In the genomic region with DNA sequence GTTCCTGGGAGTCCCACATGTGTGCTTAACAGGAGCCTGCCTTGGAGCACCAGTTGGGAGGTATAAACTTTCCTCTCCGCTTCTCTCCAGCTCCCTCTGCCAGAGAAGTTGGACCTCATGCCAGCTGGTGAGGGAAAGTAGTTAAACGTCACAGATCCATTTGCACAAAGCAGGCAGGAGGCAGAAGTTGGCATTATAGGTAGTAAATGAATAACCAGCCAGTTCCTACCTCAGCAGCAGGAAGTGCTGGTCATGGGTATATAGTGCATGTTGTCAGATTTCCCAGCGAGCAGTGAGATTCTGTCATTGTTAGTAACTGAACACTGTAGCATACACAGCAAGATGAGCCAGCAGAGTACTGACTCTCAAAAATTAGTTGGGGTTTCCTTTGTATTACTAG, we compare ENCODE assay signal across 9 mouse cellular contexts. TPM values are rescaled to one million over a fixed set of nuclear protein-coding genes. Genes with fewer than 3 reads are reported as not detected.
DNase-seq lines count a peak whose midpoint lies in the region; ATAC-seq lines count a peak whose summit lies in the region.
"Had no signal": no experiment of that assay in that cellular context is flagged by ENCODE, and none has a peak within 500 bp of the region (broad histone marks: within the 10 kb centered on the region; RNA-seq: fewer than 3 reads in every experiment).

No protein-coding gene starts in this region.

- ATAC-seq in CD4-positive, CD25-positive, alpha-beta regulatory T cell, adult 4 months = peak; percentile 69
- peak; percentile 12 for ATAC-seq in granulocyte monocyte progenitor cell, adult 5-6 weeks (replicated peaks; ENCODE audit: poor library complexity, severe bottlenecking)

- DNase-seq in layer of hippocampus, adult 8-10 months (ENCODE audit: low spot score in 2 of 2) = peak; percentile 23 to 33
- no peak for DNase-seq in layer of hippocampus, postnatal 25 days (ENCODE audit: extremely low spot score in 1 of 2, low spot score in 1 of 2)
- DNase-seq in large intestine, adult 2 months (ENCODE audit: low read depth, low spot score) = peak; percentile 75
- no peak for DNase-seq in embryo, embryonic 11 days
- no peak for DNase-seq in frontal cortex, postnatal 10 days (ENCODE audit: low spot score in 2 of 2)
- no peak for DNase-seq in urinary bladder, postnatal 36 days (ENCODE audit: low spot score in 2 of 2)
- DNase-seq: liver, embryonic 13.5 days had no signal

- 13% methylated on average over 3 of the region's 3 CpGs for WGBS in large intestine, adult 2 months

RNA-seq across cellular contexts. Expression of gene Tnrc6c, which starts 31.4 kb away (rescaled TPM):
- total RNA-seq in layer of hippocampus, adult 8-10 months (2022) = 10 to 100 TPM; 69.4 to 83.2 (median 76.7) TPM
- total RNA-seq in layer of hippocampus, postnatal 25 days (2021) = 10 to 100 TPM; 53.8 to 76.8 TPM
- polyA plus RNA-seq in CD4-positive, CD25-positive, alpha-beta regulatory T cell, adult 4 months (2017; shearing (Covaris generic)) = 10 to 100 TPM; 19.6 to 21.4 TPM
- total RNA-seq in granulocyte monocyte progenitor cell, adult 5-6 weeks (2014; fragmentation: Nextera tagmentation) = 21.9 and 24.4 TPM in 2 replicates
- 22.7 and 23.5 TPM in 2 replicates for total RNA-seq in granulocyte monocyte progenitor cell, adult 5-6 weeks (2017)
- polyA plus RNA-seq in large intestine, adult 2 months (2012; rRNA removed) = 8.2 and 13.2 TPM in 2 replicates

Comparison
In these comparisons a context has a peak if more than half of its experiments do, and no peak if none do; other contexts are left out.
1. DNase-seq: peak in layer of hippocampus, adult 8-10 months (2 of 2) and large intestine, adult 2 months (single experiment); none in layer of hippocampus, postnatal 25 days (0 of 2), embryo, embryonic 11 days (single experiment), frontal cortex, postnatal 10 days (0 of 2) and urinary bladder, postnatal 36 days (0 of 2).